Mouse (Mus musculus): ENCODE data around the gene Rps6ka3. TPM values are rescaled to one million over a fixed set of nuclear protein-coding genes. Genes with fewer than 3 reads are reported as not detected.

The Rps6ka3 gene
- 5.7 and 6.5 TPM in 2 replicates for polyA plus RNA-seq (2014; fragmentation: Nextera tagmentation; extraction: Ambion mirVana)

DNA sequence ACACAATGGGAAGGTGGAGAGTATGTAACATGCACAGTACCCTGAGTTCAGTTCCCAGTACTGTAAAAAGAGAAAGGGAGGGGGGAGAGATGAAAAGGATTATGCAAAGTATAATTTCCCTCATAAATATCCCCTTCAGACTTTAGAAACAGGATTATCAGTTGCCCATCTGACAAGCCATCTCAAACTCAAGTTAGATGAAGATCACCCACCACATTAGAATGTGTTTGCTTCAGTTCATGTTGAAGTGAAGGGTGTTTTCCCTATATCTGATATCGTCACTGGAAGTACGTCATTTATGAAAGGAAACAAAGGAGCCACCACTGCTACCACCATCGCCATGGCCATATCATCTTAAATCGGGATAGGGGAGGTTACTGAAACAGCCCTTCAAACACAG is at the start of gene Rps6ka3:
TSS of gene Rps6ka3 (plus strand) at position 301 of the 400 bp plus-strand sequence.
- no peak within 1 kb of the TSS for H3K4me2 ChIP-seq
- WGBS = 94% methylated on average over 4 of the region's 4 CpGs
- no peaks in the 10 kb centered on the region for H3K36me3 ChIP-seq (ENCODE audit: control insufficient read depth, insufficient read depth, low read length)
- H3K4me3 ChIP-seq (ENCODE audit: low read depth, low read length) = no peak within 1 kb of the TSS
- H3K9ac ChIP-seq (ENCODE audit: low read length) = no peak within 1 kb of the TSS
- no peak for ATAC-seq (ENCODE audit: low FRiP score)
- DNase-seq (ENCODE audit: low spot score, missing footprints) = no peak
- no peaks in the 10 kb centered on the region; the same call in 1 of the 2 replicates for H3K27me3 ChIP-seq (ENCODE audit: control insufficient read depth, insufficient read depth, low read length)
- no peak within 1 kb of the TSS for H3K27ac ChIP-seq (ENCODE audit: low read depth, low read length)
- H3K4me1 ChIP-seq (ENCODE audit: control insufficient read depth, insufficient read depth, low read length) = no peaks in the 10 kb centered on the region
- no peaks in the 10 kb centered on the region for H3K9me3 ChIP-seq (ENCODE audit: control insufficient read depth, low read length)

DNA sequence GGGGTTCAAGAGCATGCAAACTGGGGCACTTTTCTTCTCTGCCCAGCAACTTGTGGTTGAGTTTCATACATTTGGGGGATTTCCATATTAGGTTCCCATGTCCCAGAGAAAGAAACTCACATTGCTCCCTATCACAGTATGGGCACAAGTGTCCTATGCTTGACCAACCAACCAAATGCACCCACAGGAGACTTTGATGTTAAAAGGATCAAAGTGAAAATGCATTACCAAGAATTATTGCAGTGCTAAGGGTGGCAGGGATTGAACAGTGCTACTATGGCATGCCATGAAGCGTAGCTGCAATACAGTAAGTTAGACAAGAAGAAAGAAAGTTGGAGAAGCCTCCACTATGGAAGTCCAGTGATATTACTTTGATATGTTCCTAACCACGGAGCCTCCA is 40.9 kb upstream of the Rps6ka3 start:
- no peaks in the 10 kb centered on the region; the same call in 1 of the 2 replicates for H3K27me3 ChIP-seq (ENCODE audit: control insufficient read depth, insufficient read depth, low read length)
- DNase-seq (ENCODE audit: low spot score, missing footprints) (no peak), ATAC-seq (ENCODE audit: low FRiP score) (no peak)
- no peak overlapping the region for H3K9ac ChIP-seq (ENCODE audit: low read length)
- no peaks in the 10 kb centered on the region for H3K4me1 ChIP-seq (ENCODE audit: control insufficient read depth, insufficient read depth, low read length)
- 83% methylated on average over 2 of the region's 2 CpGs for WGBS
- no peaks in the 10 kb centered on the region for H3K9me3 ChIP-seq (ENCODE audit: control insufficient read depth, low read length)
- H3K4me2 ChIP-seq = no peak overlapping the region
- no peak overlapping the region for H3K4me3 ChIP-seq (ENCODE audit: low read depth, low read length)
- H3K36me3 ChIP-seq (ENCODE audit: control insufficient read depth, insufficient read depth, low read length) = no peaks in the 10 kb centered on the region
- H3K27ac ChIP-seq (ENCODE audit: low read depth, low read length) = no peak overlapping the region

DNA sequence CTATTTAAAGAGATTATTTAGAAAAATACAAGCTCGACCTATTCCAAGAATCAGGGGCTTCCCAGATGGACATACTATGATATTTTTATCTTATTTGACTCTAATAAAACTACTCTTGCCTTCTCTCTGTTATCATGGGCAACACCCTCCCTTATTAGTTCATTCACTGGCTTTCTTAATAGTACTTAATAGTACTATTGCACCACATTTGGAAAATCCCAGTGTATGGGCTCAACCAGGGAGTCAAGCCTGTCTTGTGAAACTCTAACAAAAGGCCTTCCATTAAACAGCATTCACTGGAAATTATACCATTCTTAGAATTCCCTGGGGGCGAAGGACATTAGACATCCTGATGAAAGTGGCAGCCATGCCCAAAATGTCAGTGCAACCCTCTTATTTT is 38.5 kb upstream of the Rps6ka3 start:
- ATAC-seq (ENCODE audit: low FRiP score) (no peak), DNase-seq (ENCODE audit: low spot score, missing footprints) (no peak)
- H3K36me3 ChIP-seq (ENCODE audit: control insufficient read depth, insufficient read depth, low read length) = no peaks in the 10 kb centered on the region
- no peaks in the 10 kb centered on the region for H3K4me1 ChIP-seq (ENCODE audit: control insufficient read depth, insufficient read depth, low read length)
- WGBS = 70% methylated on average over 2 of the region's 2 CpGs
- H3K4me3 ChIP-seq (ENCODE audit: low read depth, low read length) = no peak overlapping the region
- H3K27ac ChIP-seq (ENCODE audit: low read depth, low read length) = no peak overlapping the region
- no peak overlapping the region for H3K4me2 ChIP-seq
- H3K9ac ChIP-seq (ENCODE audit: low read length) = no peak overlapping the region
- no peaks in the 10 kb centered on the region for H3K9me3 ChIP-seq (ENCODE audit: control insufficient read depth, low read length)
- no peaks in the 10 kb centered on the region; the same call in 1 of the 2 replicates for H3K27me3 ChIP-seq (ENCODE audit: control insufficient read depth, insufficient read depth, low read length)

DNA sequence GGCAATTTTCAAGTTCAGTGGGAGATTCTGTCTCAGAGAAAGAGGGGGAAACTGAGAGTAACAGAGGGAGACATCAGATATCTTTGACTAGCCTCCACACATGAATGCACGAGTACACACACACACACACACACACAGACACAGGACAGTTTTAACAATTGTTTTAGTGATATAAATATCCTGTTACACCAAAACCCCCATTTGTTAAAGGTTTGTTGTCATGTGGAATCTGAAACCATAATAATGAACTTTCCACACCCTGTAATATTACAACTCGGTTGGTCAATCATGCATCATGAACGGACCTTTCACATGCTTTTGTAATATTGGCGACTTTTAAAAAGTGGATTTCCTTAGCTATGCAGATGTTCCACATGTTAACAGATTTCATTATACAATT is 18.5 kb upstream of the Rps6ka3 start:
- no peak overlapping the region for H3K4me2 ChIP-seq
- DNase-seq (ENCODE audit: low spot score, missing footprints) (no peak), ATAC-seq (ENCODE audit: low FRiP score) (no peak)
- H3K4me3 ChIP-seq (ENCODE audit: low read depth, low read length) = no peak overlapping the region
- no peak overlapping the region for H3K27ac ChIP-seq (ENCODE audit: low read depth, low read length)
- no peaks in the 10 kb centered on the region for H3K36me3 ChIP-seq (ENCODE audit: control insufficient read depth, insufficient read depth, low read length)
- H3K27me3 ChIP-seq (ENCODE audit: control insufficient read depth, insufficient read depth, low read length) = no peaks in the 10 kb centered on the region; the same call in 1 of the 2 replicates
- no peak overlapping the region for H3K9ac ChIP-seq (ENCODE audit: low read length)
- H3K9me3 ChIP-seq (ENCODE audit: control insufficient read depth, low read length) = no peaks in the 10 kb centered on the region
- WGBS = 89% methylated on average over 4 of the region's 4 CpGs
- no peaks in the 10 kb centered on the region for H3K4me1 ChIP-seq (ENCODE audit: control insufficient read depth, insufficient read depth, low read length)

DNA sequence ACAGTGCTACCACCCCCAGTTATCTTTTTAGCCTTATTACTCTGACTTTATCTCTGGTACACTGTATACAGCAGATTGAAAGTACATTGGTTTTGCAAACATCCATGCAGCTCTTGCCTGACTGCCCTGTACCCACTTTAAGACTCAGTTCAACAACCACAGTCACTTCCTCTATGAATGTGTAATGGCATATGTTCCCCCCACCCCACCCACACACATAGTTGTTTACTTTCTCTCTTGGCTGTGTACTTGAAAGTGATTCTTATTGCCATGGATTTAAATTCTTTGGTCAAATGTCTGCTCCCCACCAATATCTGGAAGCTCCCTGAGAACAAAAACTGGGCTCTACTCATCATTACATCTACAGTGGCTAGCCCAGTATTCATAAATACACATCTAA is 10.6 kb upstream of the Rps6ka3 start:
- no peaks in the 10 kb centered on the region for H3K36me3 ChIP-seq (ENCODE audit: control insufficient read depth, insufficient read depth, low read length)
- no peaks in the 10 kb centered on the region for H3K27me3 ChIP-seq (ENCODE audit: control insufficient read depth, insufficient read depth, low read length)
- ATAC-seq (ENCODE audit: low FRiP score) = no peak
- no peak overlapping the region for H3K4me2 ChIP-seq
- no peak for DNase-seq (ENCODE audit: low spot score, missing footprints)
- H3K9ac ChIP-seq (ENCODE audit: low read length) = no peak overlapping the region
- H3K9me3 ChIP-seq (ENCODE audit: control insufficient read depth, low read length) = no peaks in the 10 kb centered on the region
- H3K27ac ChIP-seq (ENCODE audit: low read depth, low read length) = no peak overlapping the region
- no peaks in the 10 kb centered on the region for H3K4me1 ChIP-seq (ENCODE audit: control insufficient read depth, insufficient read depth, low read length)
- no peak overlapping the region for H3K4me3 ChIP-seq (ENCODE audit: low read depth, low read length)

DNA sequence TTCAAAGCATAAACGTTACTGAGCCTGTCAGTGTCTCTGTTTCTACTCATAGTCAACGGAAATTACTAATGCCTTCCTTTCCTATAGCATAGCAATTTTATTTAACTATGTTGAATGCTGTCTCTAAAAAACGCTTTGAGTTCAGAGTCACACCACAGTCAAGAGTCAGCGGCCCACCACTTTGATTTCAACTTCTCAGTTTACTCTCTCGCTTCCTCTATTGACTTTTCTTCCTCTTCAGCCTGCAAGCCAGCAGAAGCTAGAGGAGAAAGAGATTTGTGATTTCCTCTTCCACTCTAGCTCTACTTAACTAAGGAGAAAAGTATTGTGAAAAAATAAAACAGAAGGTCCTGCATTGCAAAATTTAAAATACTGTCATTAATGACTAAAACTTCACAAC is 10.0 kb upstream of the Rps6ka3 start:
- Histone ChIP-seq H3K27ac (ENCODE audit: low read depth, low read length) (no peak overlapping the region), H3K36me3 (ENCODE audit: control insufficient read depth, insufficient read depth, low read length) (no peaks in the 10 kb centered on the region), H3K4me1 (ENCODE audit: control insufficient read depth, insufficient read depth, low read length) (no peaks in the 10 kb centered on the region), H3K4me3 (ENCODE audit: low read depth, low read length) (no peak overlapping the region), H3K9me3 (ENCODE audit: control insufficient read depth, low read length) (no peaks in the 10 kb centered on the region), H3K9ac (ENCODE audit: low read length) (no peak overlapping the region), H3K4me2 (no peak overlapping the region), H3K27me3 (ENCODE audit: control insufficient read depth, insufficient read depth, low read length) (no peaks in the 10 kb centered on the region)
- WGBS = 82% methylated on average over 5 of the region's 5 CpGs
- ATAC-seq (ENCODE audit: low FRiP score) (no peak), DNase-seq (ENCODE audit: low spot score, missing footprints) (no peak)

DNA sequence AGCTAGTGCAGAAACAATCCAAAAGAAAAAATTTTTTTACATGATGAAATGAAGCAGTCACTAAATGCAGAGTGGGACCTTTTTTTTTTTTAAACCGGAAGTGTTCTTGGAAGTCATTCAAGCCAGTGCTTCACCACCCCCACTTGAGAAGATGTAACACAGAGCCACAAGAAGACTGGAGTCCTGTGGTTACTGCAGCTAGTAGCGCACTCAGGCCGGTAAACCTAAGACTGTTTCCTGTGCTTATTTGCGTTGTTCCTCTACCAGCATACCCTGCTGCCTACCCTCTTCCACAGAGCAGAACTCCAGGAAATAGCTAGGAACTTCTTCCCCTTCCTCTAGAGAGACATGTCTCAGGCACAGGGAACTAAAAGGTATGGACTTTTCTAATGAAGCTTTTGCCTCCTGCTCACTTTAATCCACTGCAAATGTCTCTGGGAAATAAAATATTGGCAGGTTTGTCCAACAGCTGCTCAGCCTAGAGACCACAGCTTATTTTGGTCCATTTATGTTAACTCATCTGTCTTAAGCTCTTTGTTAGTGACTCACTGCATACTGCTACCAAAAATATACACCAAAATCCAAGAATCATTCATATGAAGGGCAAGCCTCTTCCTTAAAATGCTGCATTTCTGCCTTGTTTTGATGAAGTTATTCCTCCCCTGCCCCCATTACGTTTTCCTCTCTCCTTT is 931 bp downstream of the Rps6ka3 start:
- no peaks in the 10 kb centered on the region for H3K9me3 ChIP-seq (ENCODE audit: control insufficient read depth, low read length)
- H3K4me2 ChIP-seq = no peak overlapping the region
- H3K4me3 ChIP-seq (ENCODE audit: low read depth, low read length) = no peak overlapping the region
- ATAC-seq (ENCODE audit: low FRiP score) = no peak
- H3K36me3 ChIP-seq (ENCODE audit: control insufficient read depth, insufficient read depth, low read length) = no peaks in the 10 kb centered on the region
- no peaks in the 10 kb centered on the region for H3K27me3 ChIP-seq (ENCODE audit: control insufficient read depth, insufficient read depth, low read length)
- 75% methylated on average over 5 of the region's 5 CpGs for WGBS
- no peak overlapping the region for H3K9ac ChIP-seq (ENCODE audit: low read length)
- no peak overlapping the region for H3K27ac ChIP-seq (ENCODE audit: low read depth, low read length)
- DNase-seq (ENCODE audit: low spot score, missing footprints) = no peak
- H3K4me1 ChIP-seq (ENCODE audit: control insufficient read depth, insufficient read depth, low read length) = no peaks in the 10 kb centered on the region

DNA sequence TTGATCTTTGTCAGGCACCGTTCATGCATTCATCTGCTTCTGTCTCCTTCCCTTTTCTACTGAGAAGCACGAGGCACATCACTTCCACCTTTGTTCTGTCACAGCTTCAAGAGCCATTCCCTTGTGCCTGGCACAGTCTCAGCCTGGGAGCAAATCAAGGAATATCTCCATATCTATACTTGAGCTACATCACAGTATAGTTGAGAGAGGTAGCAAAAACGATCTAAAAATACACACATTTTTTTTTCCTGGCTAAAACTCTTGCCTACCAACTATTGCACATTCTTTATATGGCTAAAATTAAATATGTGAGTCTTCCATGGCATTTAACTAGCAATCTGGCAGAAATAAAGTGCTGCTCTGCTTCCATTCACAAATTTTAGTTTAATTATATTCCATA is 5.1 kb downstream of the Rps6ka3 start:
- Histone ChIP-seq H3K9ac (ENCODE audit: low read length) (no peak overlapping the region), H3K27me3 (ENCODE audit: control insufficient read depth, insufficient read depth, low read length) (no peaks in the 10 kb centered on the region), H3K36me3 (ENCODE audit: control insufficient read depth, insufficient read depth, low read length) (no peaks in the 10 kb centered on the region), H3K9me3 (ENCODE audit: control insufficient read depth, low read length) (no peaks in the 10 kb centered on the region), H3K4me3 (ENCODE audit: low read depth, low read length) (no peak overlapping the region), H3K4me1 (ENCODE audit: control insufficient read depth, insufficient read depth, low read length) (no peaks in the 10 kb centered on the region), H3K4me2 (no peak overlapping the region), H3K27ac (ENCODE audit: low read depth, low read length) (no peak overlapping the region)
- WGBS = 41% methylated on average over 3 of the region's 3 CpGs
- ATAC-seq (ENCODE audit: low FRiP score) (no peak), DNase-seq (ENCODE audit: low spot score, missing footprints) (no peak)

DNA sequence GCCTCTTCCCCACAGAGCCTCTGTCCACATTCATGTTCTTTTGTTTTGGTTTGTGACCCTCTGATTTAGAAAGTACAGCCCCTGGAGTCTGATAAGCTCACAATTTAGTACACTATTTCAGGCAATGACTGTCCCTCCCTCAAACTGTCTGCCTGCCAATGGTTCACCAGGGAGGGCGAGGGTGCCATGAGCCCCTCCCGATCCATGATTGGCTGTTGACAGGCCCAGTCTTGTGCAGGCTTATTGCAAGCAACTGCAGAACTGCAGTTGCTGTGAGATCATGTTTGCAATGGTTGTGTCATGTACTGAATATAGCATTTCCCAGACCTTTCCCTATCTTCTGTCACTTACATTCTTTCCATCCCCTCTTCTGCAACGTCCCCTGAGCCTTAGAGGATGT is 12.4 kb downstream of the Rps6ka3 start:
- Histone ChIP-seq H3K27me3 (ENCODE audit: control insufficient read depth, insufficient read depth, low read length) (no peaks in the 10 kb centered on the region; the same call in 1 of the 2 replicates), H3K27ac (ENCODE audit: low read depth, low read length) (no peak overlapping the region), H3K4me3 (ENCODE audit: low read depth, low read length) (no peak overlapping the region), H3K4me2 (no peak overlapping the region), H3K36me3 (ENCODE audit: control insufficient read depth, insufficient read depth, low read length) (no peaks in the 10 kb centered on the region), H3K4me1 (ENCODE audit: control insufficient read depth, insufficient read depth, low read length) (no peaks in the 10 kb centered on the region), H3K9me3 (ENCODE audit: control insufficient read depth, low read length) (no peaks in the 10 kb centered on the region), H3K9ac (ENCODE audit: low read length) (no peak overlapping the region)
- WGBS = 75% methylated on average over 3 of the region's 3 CpGs
- DNase-seq (ENCODE audit: low spot score, missing footprints) (no peak), ATAC-seq (ENCODE audit: low FRiP score) (no peak)

Measured in midbrain, embryonic 11.5 days (tissue).